Mouse (Mus musculus) gastrocnemius, postnatal 4 days (tissue): ENCODE data around the gene Mdfi. TPM values are rescaled to one million over a fixed set of nuclear protein-coding genes. Genes with fewer than 3 reads are reported as not detected.

Experiments used
- DNase-seq, 2 experiments: peaks; one replicate each; pipeline ENCODE4 v3.0.0; 2021 to 2022; ENCODE audit warnings: low spot score in 2 of 2, mixed read lengths in 2 of 2
- total RNA-seq, 2 experiments: library from RNA; stranded (reverse); gene quantifications; 2 replicates each; pipeline ENCODE4 v1.2.3; 2021

Gene Mdfi
- total RNA-seq, 2 experiments from 2014 or later, result 12.0 to 13.0 TPM

- DNase-seq, result no peak
These were observed 66.9 kb downstream of the Mdfi start for GRCm38 (mm10) chr17:47767456-47768141.

DNA sequence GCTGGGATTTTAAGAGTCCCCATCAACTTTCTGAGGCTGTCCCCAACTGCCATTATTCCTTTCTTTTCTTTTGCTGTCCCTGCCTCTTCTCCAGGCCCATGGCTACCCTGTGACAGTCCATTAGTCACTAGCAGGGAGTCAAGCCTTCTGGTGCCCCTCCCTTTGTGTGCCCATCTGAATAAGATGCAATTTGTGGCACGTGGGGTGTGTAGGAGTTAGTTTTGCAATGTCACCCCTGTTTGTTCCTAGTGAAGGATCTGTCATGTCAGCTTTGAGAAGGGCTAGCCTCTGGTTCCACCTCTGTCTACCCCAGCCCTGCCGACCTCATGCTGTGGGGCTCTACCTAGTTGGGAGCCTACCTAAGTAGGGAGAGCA is 67.4 kb downstream of the Mdfi start:
- DNase-seq, result no peak

DNA sequence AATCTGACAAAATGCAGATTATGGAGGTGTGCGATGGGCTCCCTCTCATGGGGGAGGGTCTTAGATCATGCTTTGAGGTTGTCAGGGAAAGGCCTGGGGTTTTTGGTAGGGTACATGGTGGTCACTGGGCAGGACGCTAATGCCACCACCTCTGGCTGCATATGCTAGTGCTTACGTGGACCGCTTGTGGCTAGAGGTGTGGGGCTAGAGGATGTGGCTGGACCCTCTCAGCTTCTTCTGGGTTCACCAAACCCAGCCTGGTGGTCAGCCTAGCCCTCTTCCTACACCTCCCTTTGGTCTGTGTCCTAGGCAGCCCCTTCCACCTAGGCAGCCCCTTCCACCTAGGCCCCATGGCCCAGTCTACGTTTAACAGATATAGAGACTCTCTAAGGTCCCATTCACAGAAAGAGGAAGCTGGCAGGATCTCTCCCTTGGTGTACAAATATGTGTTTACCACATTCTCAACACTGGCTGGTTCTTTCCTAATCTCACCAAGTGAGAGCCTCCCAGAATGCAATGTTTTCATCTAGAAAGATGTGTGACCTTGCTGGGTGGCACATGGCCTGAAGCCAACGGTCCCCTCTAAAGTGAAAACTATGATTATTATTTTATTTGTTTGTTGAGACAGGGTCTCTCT is 68.0 kb downstream of the Mdfi start:
- DNase-seq, result no peak

- DNase-seq, result no peak
These were observed 68.5 kb downstream of the Mdfi start for GRCm38 (mm10) chr17:47765986-47766385.

Other genes starting within 250 kb of the Mdfi start
- 10 to 100 TPM; 15.3 to 15.7 TPM for gene Bysl, start 223.2 kb downstream of the Mdfi start, total RNA-seq
- gene Med20, start 223.1 kb downstream of the Mdfi start, total RNA-seq, result 10 to 100 TPM; 21.7 to 26.1 TPM
- gene Gm20517, start 223.1 kb downstream of the Mdfi start, total RNA-seq, result 1 to 10 TPM; 2.6 to 4.0 TPM
- 1 to 10 TPM; 8.1 to 9.5 TPM for gene Usp49, start 204.0 kb downstream of the Mdfi start, total RNA-seq
- 100 to 1,000 TPM; 161 TPM for gene Tomm6, start 146.3 kb downstream of the Mdfi start, total RNA-seq
- gene Frs3, start 145.7 kb downstream of the Mdfi start, total RNA-seq, result 1 to 10 TPM; 7.0 to 7.4 TPM
- 1 to 10 TPM in 1 of 2 experiments, under 1 TPM in 1; 0.42 to 1.1 TPM for gene Gm21981, start 140.2 kb downstream of the Mdfi start, total RNA-seq
- 1 to 10 TPM; 1.6 to 3.9 TPM for gene Prickle4, start 140.0 kb downstream of the Mdfi start, total RNA-seq
- gene Pgc, start 107.8 kb downstream of the Mdfi start, total RNA-seq, result not detected
- gene Tfeb, start 97.7 kb downstream of the Mdfi start, total RNA-seq, result 10 to 100 TPM; 62.2 to 72.7 TPM
- 10 to 100 TPM; 18.9 to 22.3 TPM for gene Foxp4, start 90.0 kb upstream of the Mdfi start, total RNA-seq
- not detected for gene 1700122O11Rik, start 203.6 kb upstream of the Mdfi start, total RNA-seq